Mouse (Mus musculus): ENCODE results near the gene Ccdc136. TPM values are rescaled to one million over a fixed set of nuclear protein-coding genes. Genes with fewer than 3 reads are reported as not detected.

Gene Ccdc136
- polyA plus RNA-seq, 1 experiment from 2014 or later = 40.2 TPM

DNA sequence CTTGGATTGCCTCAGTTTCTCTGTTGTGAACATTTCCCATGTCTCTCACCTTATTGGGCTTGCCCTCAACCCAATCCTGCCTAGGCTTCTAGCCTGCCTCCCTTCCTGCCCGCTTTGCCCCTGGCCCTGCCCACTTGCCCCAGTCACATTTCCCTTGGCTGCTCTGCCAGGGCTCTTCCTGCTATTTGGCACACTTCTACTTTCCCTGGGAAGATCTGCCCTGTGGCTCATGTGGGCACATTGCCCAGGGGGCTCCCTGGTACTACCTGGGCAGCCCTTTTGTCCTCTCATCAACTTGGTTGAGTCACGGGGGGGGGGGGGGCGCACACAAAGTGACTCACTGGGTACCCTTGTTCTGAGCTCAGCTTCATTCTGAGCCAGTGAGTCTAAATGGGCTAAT is 36.0 kb downstream of the Ccdc136 start:
- Histone ChIP-seq H3K36me3 (ENCODE audit: control insufficient read depth, insufficient read depth, low read length) (no peaks in the 10 kb centered on the region), H3K9me3 (replicated peaks; ENCODE audit: control insufficient read depth, low read length) (no peaks in the 10 kb centered on the region), H3K4me1 (ENCODE audit: control insufficient read depth, insufficient read depth, low read length) (peaks cover 23% of the 10 kb centered on the region; the same call in 1 of the 2 replicates), H3K9ac (ENCODE audit: low read length) (no peak overlapping the region), H3K27ac (ENCODE audit: low read depth, low read length) (no peak overlapping the region), H3K27me3 (replicated peaks; ENCODE audit: control insufficient read depth, insufficient read depth, low read length) (peaks cover 22% of the 10 kb centered on the region), H3K4me3 (ENCODE audit: low read depth, low read length) (no peak overlapping the region), H3K4me2 (ENCODE audit: low read length) (no peak overlapping the region)
- ATAC-seq (no peak), DNase-seq (ENCODE audit: low spot score) (peak; percentile 13)
- 21% methylated on average over 3 of the region's 3 CpGs for WGBS

DNA sequence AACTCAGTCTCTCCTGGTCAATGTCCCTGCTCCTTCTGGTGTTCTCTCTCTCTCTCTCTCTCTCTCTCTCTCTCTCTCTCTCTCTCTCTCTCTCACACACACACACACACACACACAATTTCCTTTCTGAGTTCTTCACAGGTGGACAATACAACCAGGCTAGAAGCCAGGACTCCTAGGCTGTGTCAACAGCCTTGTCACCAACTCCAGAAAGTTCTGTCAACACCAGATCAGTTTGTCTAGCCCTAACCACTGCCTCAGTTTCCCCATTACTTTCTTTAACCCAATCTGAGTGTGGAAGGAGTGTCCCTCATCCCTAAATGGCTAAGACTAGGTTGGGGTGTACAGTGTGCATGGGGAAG is 36.5 kb downstream of the Ccdc136 start:
- H3K4me2 ChIP-seq (ENCODE audit: low read length) = peak overlapping the region; percentile 73
- ATAC-seq = no peak
- H3K9me3 ChIP-seq (replicated peaks; ENCODE audit: control insufficient read depth, low read length) = no peaks in the 10 kb centered on the region
- 0 out of 2 replicates have a peak overlapping the region, but pooled peaks have one; percentile 62 for H3K9ac ChIP-seq (ENCODE audit: low read length)
- peak overlapping the region; percentile 39 for H3K4me3 ChIP-seq (ENCODE audit: low read depth, low read length)
- H3K27ac ChIP-seq (ENCODE audit: low read depth, low read length) = no peak overlapping the region
- H3K36me3 ChIP-seq (ENCODE audit: control insufficient read depth, insufficient read depth, low read length) = no peaks in the 10 kb centered on the region
- H3K4me1 ChIP-seq (ENCODE audit: control insufficient read depth, insufficient read depth, low read length) = peaks cover 23% of the 10 kb centered on the region; the same call in 1 of the 2 replicates
- H3K27me3 ChIP-seq (replicated peaks; ENCODE audit: control insufficient read depth, insufficient read depth, low read length) = peaks cover 22% of the 10 kb centered on the region
- peak; percentile 11 for DNase-seq (ENCODE audit: low spot score)

DNA sequence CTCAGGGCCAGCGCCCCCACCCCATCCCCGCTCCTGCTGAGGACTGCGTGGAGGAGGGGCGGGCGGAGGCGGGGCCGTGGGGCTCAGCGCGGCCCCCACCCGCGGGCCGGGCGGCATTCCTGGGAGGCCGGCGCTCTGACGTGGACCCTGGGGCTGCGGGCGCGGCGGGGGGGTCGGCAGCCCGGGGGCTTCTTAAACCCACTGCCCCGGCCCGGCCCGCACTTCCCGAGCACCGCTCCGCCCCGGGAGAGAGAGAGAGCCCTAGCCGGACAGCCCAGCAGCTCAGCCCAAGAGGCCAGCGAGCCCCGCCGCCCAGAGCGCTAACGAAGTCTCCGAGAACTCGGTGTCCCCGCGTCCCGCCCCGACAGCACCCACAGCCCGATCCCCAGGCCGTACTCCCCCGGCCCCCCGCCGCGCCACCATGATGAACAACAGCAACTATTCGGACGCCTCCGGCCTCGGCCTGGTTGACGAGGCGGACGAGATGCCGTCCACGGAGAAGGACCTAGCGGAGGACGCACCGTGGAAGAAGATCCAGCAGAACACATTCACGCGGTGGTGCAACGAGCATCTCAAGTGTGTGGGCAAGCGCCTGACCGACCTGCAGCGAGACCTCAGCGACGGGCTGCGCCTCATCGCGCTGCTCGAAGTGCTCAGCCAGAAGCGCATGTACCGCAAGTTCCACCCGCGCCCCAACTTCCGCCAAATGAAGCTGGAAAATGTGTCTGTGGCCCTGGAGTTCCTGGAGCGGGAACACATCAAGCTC is 37.1 kb downstream of the Ccdc136 start, which contains the start of gene Flnc:
Gene Flnc (plus strand): TSS at position 219 of the 766 bp plus-strand sequence.
- Histone ChIP-seq H3K9me3 (replicated peaks; ENCODE audit: control insufficient read depth, low read length) (no peaks in the 10 kb centered on the region), H3K36me3 (ENCODE audit: control insufficient read depth, insufficient read depth, low read length) (no peaks in the 10 kb centered on the region), H3K27me3 (replicated peaks; ENCODE audit: control insufficient read depth, insufficient read depth, low read length) (peaks cover 22% of the 10 kb centered on the region), H3K9ac (ENCODE audit: low read length) (peak within 1 kb of the TSS; percentile 62), H3K27ac (ENCODE audit: low read depth, low read length) (no peak within 1 kb of the TSS; the same call in 1 of the 2 replicates), H3K4me3 (ENCODE audit: low read depth, low read length) (peak within 1 kb of the TSS; percentile 39), H3K4me1 (ENCODE audit: control insufficient read depth, insufficient read depth, low read length) (peaks cover 23% of the 10 kb centered on the region; the same call in 1 of the 2 replicates), H3K4me2 (ENCODE audit: low read length) (peak within 1 kb of the TSS; percentile 73)
- DNase-seq (ENCODE audit: low spot score) (peak; percentile 24), ATAC-seq (peak; percentile 25; the same call in 1 of the 2 replicates)
- 1% methylated on average over 50 of the region's 77 CpGs for WGBS

DNA sequence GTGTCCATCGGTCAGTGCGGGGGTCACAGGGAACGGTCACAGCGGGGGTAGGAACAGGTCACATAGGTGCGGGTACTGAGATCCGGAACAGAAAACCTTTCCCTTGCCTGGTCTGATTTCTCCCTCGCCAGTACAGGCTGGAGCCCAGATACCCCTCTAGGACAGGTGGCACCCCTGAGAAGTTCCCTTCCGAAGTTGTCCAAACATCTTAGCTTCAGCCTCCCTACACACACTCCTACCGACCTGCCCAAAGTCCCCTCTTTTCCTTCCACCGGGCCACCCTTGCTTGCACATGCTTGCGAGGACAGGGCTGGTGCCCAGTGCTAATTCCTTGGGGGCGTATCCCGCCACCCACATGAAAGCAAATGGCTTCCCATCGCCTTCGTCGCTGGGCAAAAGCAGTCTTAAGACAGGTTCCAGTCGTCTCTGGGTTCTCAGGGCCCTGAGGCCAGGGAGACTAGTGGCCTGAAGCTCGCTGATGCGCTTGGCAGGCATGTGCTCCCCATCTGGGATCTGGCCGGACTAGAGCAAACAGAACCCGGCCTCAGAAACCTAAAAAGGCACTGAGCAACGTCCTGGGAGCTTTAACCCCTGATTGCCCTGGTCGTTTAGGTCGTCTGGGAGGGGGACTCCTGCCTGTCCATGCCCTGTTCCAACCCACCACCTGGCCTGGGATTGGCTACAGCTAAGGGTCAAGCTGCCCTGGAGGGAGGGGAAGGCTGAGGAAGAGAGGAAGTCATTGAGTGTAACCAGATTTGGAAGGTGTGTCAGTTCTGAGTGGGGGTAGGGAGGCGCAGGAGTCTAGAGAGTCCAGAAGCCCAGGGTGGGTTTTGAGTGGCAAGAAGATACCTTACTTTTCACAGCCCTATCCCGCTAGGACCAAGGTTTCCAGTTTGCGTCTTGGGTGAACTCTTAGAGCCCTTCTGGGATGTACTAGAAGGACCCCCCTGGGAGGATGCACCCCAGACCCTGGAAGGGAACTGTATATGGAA is 38.0 kb downstream of the Ccdc136 start:
- H3K4me3 ChIP-seq (ENCODE audit: low read depth, low read length) = peak overlapping the region; percentile 39
- H3K9me3 ChIP-seq (replicated peaks; ENCODE audit: control insufficient read depth, low read length) = no peaks in the 10 kb centered on the region
- no peaks in the 10 kb centered on the region for H3K36me3 ChIP-seq (ENCODE audit: control insufficient read depth, insufficient read depth, low read length)
- H3K4me1 ChIP-seq (ENCODE audit: control insufficient read depth, insufficient read depth, low read length) = peaks cover 23% of the 10 kb centered on the region; the same call in 1 of the 2 replicates
- H3K4me2 ChIP-seq (ENCODE audit: low read length) = peak overlapping the region; percentile 73
- WGBS = 10% methylated on average over 27 of the region's 27 CpGs
- no peak overlapping the region for H3K27ac ChIP-seq (ENCODE audit: low read depth, low read length)
- DNase-seq (ENCODE audit: low spot score) = peak; percentile 10
- ATAC-seq = no peak
- no peak overlapping the region for H3K9ac ChIP-seq (ENCODE audit: low read length)
- H3K27me3 ChIP-seq (replicated peaks; ENCODE audit: control insufficient read depth, insufficient read depth, low read length) = peaks cover 22% of the 10 kb centered on the region

DNA sequence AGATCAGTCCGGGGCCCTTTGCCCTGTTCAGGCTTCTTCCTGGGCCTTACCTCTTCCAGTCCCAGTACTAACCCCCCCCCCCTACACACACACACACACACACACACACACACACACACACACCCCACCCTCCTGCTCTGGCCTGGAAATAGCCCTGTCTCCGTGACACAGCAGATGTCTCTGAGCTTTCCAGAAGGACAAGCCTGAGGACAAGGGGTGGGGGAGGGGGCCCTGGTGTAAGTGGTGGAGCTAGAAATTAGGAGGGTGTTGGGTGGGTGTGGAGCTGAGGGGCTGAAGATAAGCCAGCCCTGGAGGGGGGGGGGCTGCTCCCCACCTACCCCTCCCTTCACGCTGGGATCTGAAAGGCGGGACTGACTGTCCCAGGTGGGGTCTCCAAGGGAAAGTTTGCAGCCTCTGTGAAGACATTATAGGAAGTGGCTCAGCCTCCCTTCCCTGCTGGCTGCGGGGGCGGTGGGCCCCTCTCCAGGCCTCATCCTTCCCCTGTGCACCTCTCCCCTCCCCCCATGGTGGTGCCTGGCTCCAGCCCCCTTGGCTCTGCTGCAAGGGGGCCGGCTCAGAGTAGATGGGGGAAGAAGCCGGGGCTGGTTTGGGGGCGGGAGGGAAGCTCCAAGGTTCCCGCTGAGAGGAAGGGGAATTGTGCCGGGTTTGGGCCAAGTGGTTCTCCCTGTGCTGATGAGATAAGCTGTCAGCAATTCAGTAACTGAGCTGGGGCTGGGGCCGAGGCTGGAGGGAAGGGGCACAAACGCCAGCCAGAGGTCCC is 39.0 kb downstream of the Ccdc136 start:
- WGBS = 6% methylated on average over 13 of the region's 13 CpGs
- no peaks in the 10 kb centered on the region for H3K9me3 ChIP-seq (replicated peaks; ENCODE audit: control insufficient read depth, low read length)
- no peak overlapping the region for H3K9ac ChIP-seq (ENCODE audit: low read length)
- peak overlapping the region; percentile 73 for H3K4me2 ChIP-seq (ENCODE audit: low read length)
- H3K27me3 ChIP-seq (replicated peaks; ENCODE audit: control insufficient read depth, insufficient read depth, low read length) = peaks cover 22% of the 10 kb centered on the region
- H3K36me3 ChIP-seq (ENCODE audit: control insufficient read depth, insufficient read depth, low read length) = no peaks in the 10 kb centered on the region
- ATAC-seq (peak; percentile 48), DNase-seq (ENCODE audit: low spot score) (peak; percentile 56)
- H3K4me1 ChIP-seq (ENCODE audit: control insufficient read depth, insufficient read depth, low read length) = peaks cover 23% of the 10 kb centered on the region; the same call in 1 of the 2 replicates
- H3K27ac ChIP-seq (ENCODE audit: low read depth, low read length) = peak overlapping the region; percentile 54
- H3K4me3 ChIP-seq (ENCODE audit: low read depth, low read length) = no peak overlapping the region

DNA sequence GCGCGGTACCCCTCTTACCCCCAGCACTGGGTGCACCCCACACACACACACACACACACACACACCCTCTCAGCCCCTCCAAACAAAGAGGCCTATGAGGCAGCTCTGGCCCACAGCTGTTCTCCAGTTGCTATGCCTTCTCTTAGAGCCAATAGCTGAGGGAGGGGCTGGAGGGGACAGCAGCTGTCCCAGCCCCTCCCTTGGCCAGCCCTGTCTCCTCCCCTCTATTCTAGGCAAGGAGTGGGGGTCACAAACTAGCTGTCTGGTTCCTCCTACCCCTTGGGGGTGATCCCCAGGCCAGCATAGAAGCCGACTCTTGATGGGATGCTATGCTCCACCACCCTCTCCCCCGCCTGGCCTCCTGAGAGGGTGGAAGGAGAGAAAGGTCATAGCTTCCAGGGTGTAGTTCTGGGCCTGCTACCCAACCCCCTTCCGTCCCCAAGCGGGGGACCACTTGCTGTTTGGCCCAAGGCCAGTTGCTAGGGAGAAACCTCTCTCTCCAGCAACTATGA is 39.9 kb downstream of the Ccdc136 start:
- Histone ChIP-seq H3K4me3 (ENCODE audit: low read depth, low read length) (no peak overlapping the region), H3K9ac (ENCODE audit: low read length) (no peak overlapping the region), H3K9me3 (replicated peaks; ENCODE audit: control insufficient read depth, low read length) (no peaks in the 10 kb centered on the region), H3K36me3 (ENCODE audit: control insufficient read depth, insufficient read depth, low read length) (no peaks in the 10 kb centered on the region), H3K27me3 (replicated peaks; ENCODE audit: control insufficient read depth, insufficient read depth, low read length) (peaks cover 22% of the 10 kb centered on the region), H3K4me2 (ENCODE audit: low read length) (0 out of 2 replicates have a peak overlapping the region, but pooled peaks have one; percentile 15), H3K4me1 (ENCODE audit: control insufficient read depth, insufficient read depth, low read length) (peaks cover 23% of the 10 kb centered on the region; the same call in 1 of the 2 replicates), H3K27ac (ENCODE audit: low read depth, low read length) (no peak overlapping the region)
- peak; percentile 40 for DNase-seq (ENCODE audit: low spot score)
- peak; percentile 37 for ATAC-seq
- WGBS = 15% methylated on average over 6 of the region's 6 CpGs

DNA sequence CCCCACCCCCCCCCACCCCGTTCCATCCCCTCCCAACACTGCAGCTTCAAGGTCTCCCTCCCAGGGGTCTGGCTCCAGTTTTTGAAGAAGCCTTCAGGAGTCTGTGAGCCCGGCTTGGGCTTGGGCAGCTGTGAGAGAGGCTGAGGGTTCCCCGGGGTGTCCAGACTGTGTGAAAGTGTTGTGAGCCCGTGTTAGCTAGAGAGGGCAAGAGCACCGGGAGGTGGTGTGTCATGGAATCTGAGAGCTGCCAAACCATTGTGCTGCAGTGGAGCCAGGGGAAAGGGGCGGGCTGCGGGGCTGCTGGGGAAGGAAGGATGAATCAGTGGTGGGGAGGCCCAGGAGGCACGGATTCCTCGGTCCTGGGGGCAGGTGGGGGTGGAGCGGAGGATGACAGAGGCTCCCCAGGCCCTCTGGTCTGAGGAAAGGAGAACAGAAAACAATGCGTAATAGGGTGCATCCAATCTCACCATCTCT is 40.4 kb downstream of the Ccdc136 start:
- H3K4me3 ChIP-seq (ENCODE audit: low read depth, low read length) = no peak overlapping the region
- H3K27ac ChIP-seq (ENCODE audit: low read depth, low read length) = no peak overlapping the region
- H3K36me3 ChIP-seq (ENCODE audit: control insufficient read depth, insufficient read depth, low read length) = no peaks in the 10 kb centered on the region
- 5% methylated on average over 11 of the region's 11 CpGs for WGBS
- H3K9ac ChIP-seq (ENCODE audit: low read length) = no peak overlapping the region
- ATAC-seq (no peak), DNase-seq (ENCODE audit: low spot score) (peak; percentile 47)
- H3K4me1 ChIP-seq (ENCODE audit: control insufficient read depth, insufficient read depth, low read length) = peaks cover 23% of the 10 kb centered on the region; the same call in 1 of the 2 replicates
- H3K4me2 ChIP-seq (ENCODE audit: low read length) = 0 out of 2 replicates have a peak overlapping the region, but pooled peaks have one; percentile 15
- peaks cover 22% of the 10 kb centered on the region for H3K27me3 ChIP-seq (replicated peaks; ENCODE audit: control insufficient read depth, insufficient read depth, low read length)
- no peaks in the 10 kb centered on the region for H3K9me3 ChIP-seq (replicated peaks; ENCODE audit: control insufficient read depth, low read length)

DNA sequence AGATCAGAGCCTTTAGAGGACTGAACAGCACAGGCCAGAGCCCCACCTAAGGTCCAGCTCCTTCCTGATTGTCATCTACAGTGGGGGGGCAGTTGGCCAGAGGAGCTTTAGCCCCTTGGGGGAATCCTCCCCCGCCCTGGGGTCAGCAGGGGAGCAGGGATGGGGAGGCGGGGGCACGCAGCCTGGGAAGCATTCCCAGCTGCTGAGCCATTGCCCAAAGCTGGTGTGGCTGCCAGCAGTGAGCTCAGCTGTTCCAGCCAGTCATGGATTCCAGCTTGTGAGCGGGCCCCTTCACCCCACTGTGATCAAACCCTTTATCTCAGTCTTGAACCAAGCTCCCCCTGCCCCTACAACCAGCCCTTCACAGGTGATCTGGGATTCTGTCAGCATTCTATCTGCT is 43.1 kb downstream of the Ccdc136 start:
- no peak overlapping the region for H3K9ac ChIP-seq (ENCODE audit: low read length)
- no peaks in the 10 kb centered on the region for H3K9me3 ChIP-seq (replicated peaks; ENCODE audit: control insufficient read depth, low read length)
- no peak overlapping the region for H3K27ac ChIP-seq (ENCODE audit: low read depth, low read length)
- H3K36me3 ChIP-seq (ENCODE audit: control insufficient read depth, insufficient read depth, low read length) = no peaks in the 10 kb centered on the region
- WGBS = 71% methylated on average over 4 of the region's 4 CpGs
- H3K4me2 ChIP-seq (ENCODE audit: low read length) = no peak overlapping the region
- H3K4me3 ChIP-seq (ENCODE audit: low read depth, low read length) = no peak overlapping the region
- peaks cover 18% of the 10 kb centered on the region; the same call in 1 of the 2 replicates for H3K4me1 ChIP-seq (ENCODE audit: control insufficient read depth, insufficient read depth, low read length)
- H3K27me3 ChIP-seq (replicated peaks; ENCODE audit: control insufficient read depth, insufficient read depth, low read length) = peaks cover 10% of the 10 kb centered on the region
- ATAC-seq (no peak), DNase-seq (ENCODE audit: low spot score) (no peak)

Measured in forebrain, embryonic 14.5 days (tissue).